Mouse (Mus musculus) layer of hippocampus, postnatal 14 days (tissue): ENCODE measurements around the gene Hnrnpab. TPM values are rescaled to one million over a fixed set of nuclear protein-coding genes. Genes with fewer than 3 reads are reported as not detected.
A peak's percentile ranks its signal among the peaks of the same experiment; 100 is the strongest.
"Not testable (repeated sequence)": the region's sequence is repeated elsewhere in the genome, so short reads cannot be mapped to it uniquely, and the experiment has no call there.

ENCODE experiments used
- DNase-seq, 2 experiments: peaks; one replicate each; pipeline ENCODE4 v3.0.0; 2021 to 2022; ENCODE audit warnings: low spot score in 2 of 2, mixed read lengths in 1 of 2
- total RNA-seq, 2 experiments: library from RNA; stranded (reverse); gene quantifications; 2 replicates each; pipeline ENCODE4 v1.2.3; 2021

Hnrnpab gene
- total RNA-seq, 2 experiments from 2014 or later, result 166 to 174 TPM

DNA sequence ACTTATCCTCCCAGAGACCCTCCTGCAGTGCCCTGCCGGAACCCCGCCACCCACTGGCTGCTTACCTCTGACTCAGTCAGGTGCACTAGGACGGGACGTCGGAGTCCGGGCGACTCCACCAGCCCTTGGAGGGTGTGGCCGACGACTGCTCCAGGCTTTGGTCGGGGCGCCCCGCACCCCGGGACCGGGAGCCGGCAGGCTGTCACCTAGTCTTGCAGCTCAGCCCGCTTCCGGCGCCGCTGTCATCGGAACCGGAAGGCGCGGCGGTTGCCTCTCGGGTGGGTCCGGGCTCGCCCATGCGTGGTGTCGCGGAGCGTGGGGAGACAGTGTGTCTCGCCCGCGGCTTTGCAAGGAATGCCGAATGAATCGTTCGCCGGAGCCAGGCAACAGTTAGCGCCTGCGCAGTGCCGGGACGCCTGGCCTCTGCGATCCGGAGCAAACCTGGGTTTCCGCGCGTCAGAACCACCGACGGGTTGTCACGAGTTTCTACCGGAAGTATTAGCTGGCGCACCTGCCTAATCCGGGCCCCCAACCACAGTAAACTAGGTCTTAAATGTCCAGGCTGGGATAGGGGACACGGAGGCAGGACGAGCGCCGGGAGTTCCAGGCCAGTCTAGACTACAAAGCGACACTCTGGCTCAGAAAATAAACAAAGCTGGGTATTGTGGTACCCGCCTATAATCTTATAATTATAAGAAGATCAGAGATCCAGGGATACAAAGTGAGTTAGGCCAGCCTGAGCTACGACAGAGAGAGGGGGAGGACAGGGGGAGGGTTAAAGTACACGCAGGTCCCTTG, 29.1 kb upstream of the Hnrnpab start, which contains the start of gene Rmnd5b:
TSS of gene Rmnd5b (minus strand) at position 372 of the 798 bp plus-strand sequence.
- peak; percentile 94 to 95 for DNase-seq

DNA sequence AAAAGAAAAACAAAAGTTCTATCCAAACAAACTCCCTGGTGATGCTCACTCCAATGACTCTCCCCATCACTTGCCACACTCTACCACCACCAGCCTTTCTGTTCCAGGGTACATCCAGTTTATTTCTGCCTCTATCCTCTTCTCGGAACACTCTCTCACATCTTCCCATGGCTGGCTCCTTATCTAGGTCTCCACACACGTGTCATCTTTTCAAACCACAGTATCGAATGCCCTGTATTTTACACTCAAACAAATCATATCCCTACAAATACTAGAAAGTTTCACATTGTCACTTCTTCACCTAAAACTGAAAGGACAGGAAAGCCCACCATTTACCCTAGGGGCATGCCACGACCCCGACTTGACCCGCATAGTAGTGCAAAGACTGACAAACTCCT, 28.5 kb upstream of the Hnrnpab start:
- DNase-seq, result no peak

- DNase-seq, result no peak
These were observed 27.1 kb upstream of the Hnrnpab start for GRCm38 (mm10) chr11:51633721-51634120.

- DNase-seq, result not testable (repeated sequence)
These were observed 26.6 kb upstream of the Hnrnpab start for GRCm38 (mm10) chr11:51633200-51633599.

DNA sequence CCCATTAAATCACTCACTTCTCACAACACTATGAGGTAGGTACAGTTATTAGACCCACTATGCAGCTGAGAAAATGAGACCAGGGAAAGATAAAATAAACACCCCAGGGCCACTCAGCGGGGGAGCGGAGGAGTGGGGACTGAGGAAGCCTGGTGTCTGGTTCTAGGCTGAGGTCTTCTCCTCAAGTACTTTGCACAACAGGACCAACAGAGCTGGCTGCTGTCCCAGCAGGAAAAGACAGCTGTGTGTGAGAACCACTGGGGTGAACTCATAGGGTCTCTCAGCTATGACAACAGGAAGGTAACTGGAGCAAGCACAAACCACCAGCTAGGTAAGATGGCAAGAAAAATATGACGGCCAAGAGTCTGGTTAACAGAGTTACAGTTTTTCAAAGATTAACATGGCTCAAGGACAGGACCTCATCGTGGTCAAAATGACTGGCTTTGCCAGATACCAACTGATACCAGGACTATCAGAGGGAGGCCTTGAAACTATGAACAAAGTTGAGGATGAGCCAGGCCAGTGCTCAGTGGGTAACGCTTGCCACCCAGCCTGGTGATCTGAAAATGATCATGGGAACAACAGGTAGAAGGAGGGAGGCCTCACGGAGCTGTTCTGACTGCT, 25.6 kb upstream of the Hnrnpab start:
- DNase-seq, result no peak

DNA sequence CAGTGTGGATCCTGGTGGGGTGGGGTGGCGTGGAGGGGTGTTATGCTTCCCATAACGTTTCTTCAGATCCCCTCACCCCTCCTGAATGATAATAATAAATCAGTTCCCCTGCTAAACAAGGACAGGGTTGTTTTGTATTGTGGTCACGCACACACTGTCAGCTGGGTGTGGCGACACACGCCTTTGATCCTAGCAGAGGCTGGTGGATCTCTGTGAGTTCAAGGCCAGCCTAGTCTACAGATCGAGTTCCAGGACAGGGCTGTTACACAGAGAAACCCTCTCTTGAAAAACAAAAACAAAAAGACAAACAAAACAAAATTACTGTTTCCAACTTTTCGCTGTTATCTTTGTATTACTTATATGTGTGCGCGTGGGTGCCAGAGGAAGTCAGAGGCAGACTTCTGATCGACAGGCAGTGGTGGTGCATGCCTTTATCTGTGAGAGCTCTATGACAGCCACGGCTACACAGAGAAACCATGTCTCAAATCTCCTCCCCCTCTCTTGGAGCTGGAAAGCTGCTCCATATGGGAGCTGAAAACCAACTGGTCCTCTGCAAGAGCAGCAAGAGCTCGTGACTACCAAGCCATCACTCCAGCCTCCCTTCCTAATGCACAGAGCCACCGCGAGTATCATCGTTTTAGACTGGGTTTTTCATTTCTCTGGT, 23.1 kb upstream of the Hnrnpab start:
- peak in 1 of 2 experiments; percentile 74 for DNase-seq

GRCm38 (mm10) chr11:51627907-51628306, 21.3 kb upstream of the Hnrnpab start:
- DNase-seq, result no peak

DNA sequence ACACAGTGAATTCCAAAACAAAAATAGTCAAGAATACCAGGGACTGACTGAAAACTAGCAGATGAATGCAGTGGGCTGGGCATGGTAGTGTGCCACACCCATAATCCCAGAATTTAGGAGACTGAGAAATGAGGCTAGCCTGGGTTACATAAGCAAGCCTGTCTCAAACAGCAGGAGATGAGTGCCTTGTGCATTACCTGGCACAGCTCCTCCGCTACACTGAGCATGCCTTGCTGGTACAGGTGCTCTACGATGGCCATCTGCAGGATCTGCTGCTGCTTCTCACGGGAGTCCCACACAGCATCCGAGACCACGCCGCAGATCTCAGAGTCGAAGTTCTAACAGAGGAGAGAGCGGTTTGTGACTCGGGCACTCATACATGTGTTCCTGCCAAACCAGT, 20.8 kb upstream of the Hnrnpab start:
- no peak for DNase-seq

DNA sequence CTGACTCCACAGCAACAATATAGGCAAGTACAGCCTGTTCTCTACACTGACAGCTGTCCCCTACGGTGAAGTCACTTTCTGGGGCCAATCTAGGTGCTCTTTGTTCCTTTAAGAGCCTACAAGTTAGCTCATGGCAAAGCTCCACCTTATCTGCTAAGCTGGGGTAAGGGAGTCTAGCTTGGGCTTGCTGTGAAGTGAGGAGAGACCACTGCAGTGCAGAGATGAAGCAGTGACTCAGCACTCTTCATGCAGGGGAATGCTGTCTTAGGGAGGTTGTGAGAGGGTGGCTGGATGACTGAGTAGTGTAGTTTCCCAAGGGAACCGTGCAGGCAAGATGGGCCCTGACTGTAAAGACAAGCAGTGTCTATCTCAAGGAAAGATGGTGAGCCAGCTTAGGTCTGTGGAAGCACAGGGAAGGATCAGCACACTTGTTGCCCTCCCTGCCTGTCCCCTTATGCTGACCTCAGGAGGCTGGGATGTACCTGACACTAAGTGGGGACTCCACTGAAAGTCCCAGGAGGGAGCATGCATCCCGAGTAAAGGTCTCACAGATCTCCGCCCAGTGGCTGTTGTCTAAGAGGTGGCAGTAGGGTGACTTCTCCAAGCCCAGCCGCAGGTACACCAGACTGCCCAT, 18.7 kb upstream of the Hnrnpab start:
- DNase-seq, result no peak

DNA sequence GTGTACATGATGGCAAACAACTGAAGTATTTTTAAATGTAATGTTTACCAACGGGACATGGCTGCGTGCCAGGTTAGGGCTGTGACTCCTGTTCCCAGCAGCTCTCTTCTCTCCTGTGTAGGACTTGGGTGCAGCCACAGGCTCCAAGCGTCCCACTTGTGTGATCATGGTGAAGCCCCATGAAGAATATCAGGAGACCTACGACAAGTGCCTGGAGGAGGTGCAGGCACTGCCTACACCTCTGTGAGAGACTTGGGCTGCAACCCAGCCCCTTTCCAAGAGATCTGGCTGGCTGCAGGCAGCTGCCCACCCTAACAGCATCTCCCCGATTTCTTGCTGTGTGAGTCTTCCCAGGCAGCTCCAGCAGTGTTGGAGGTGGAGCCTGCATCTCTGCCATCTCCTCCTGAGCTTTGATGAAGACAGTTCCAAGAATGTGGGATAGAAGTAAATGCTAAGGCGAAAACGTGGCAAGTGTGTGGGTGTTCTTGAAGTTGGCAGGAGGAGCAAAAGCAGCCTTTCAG, 16.4 kb upstream of the Hnrnpab start:
- no peak for DNase-seq

- DNase-seq, result no peak
These were observed 15.1 kb upstream of the Hnrnpab start for GRCm38 (mm10) chr11:51621776-51622175.

DNA sequence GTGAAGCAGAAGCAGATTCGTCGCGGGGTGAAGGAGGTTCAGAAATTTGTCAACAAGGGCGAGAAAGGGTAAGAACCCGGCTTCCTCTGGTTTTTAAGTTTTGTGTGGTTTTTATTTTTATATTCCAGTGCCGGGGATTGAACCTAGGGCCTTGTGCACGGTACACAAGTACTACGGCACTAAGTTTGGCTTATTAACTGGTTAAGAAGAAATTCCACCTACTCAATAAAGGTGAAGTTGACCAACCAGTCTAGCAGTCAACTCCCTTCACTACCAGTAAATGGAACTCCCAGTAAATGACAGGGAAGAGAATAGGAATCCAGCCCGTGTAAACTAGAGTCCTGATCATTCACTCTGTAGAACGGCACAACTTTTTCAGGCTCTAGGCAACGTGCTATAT, 13.4 kb upstream of the Hnrnpab start:
- DNase-seq, result no peak

GRCm38 (mm10) chr11:51619409-51620060, 12.9 kb upstream of the Hnrnpab start, which contains the start of gene Nhp2:
Gene Nhp2 (plus strand): TSS chr11:51619735.
- DNase-seq, result peak; percentile 87 to 96

GRCm38 (mm10) chr11:51618894-51619408, 12.3 kb upstream of the Hnrnpab start:
- no peak for DNase-seq

- peak; percentile 60 to 81 for DNase-seq
These were observed 11.0 kb upstream of the Hnrnpab start for GRCm38 (mm10) chr11:51617693-51618092.

DNA sequence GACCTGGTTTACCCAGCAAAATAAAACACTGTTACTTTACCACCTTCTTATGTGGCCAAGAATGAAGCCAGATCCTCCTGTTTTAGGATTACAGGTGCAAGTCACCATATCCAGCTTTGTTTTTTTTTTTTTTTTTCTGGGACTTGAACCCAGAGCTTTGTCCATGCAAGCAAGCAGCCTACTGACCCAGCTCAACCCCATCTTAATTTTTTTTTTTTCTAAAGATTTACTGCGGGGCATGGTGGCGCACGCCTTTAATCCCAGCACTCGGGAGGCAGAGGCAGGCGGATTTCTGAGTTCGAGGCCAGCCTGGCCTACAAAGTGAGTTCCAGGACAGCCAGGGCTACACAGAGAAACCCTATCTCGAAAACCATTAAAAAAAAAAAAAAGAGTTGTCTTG, 9.5 kb upstream of the Hnrnpab start:
- DNase-seq, result not testable (repeated sequence)

- DNase-seq, result no peak
These were observed 9.0 kb upstream of the Hnrnpab start for GRCm38 (mm10) chr11:51615601-51616000.

GRCm38 (mm10) chr11:51615129-51615528, 8.5 kb upstream of the Hnrnpab start:
- no peak for DNase-seq

- no peak for DNase-seq
These were observed 7.6 kb upstream of the Hnrnpab start for GRCm38 (mm10) chr11:51614256-51614655.

DNA sequence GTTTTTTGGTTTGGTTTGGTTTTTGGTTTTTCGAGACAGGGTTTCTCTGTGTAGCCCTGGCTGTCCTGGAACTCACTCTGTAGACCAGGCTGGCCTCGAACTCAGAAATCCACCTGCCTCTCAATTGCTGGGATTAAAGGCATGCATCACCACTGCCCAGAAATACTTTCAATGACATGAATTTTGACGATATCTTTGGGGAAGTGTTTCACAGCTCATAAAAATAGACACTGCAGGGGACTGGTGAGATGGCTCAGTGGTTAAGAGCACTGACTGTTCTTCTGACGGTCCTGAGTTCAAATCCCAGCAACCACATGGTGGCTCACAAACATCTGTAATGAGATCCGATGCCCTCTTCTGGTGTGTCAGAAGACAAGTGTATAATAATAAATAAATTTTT, 3.3 kb upstream of the Hnrnpab start:
- not testable (repeated sequence) for DNase-seq
